ENCODE assay signal across 16 mouse cellular contexts in the genomic region with DNA sequence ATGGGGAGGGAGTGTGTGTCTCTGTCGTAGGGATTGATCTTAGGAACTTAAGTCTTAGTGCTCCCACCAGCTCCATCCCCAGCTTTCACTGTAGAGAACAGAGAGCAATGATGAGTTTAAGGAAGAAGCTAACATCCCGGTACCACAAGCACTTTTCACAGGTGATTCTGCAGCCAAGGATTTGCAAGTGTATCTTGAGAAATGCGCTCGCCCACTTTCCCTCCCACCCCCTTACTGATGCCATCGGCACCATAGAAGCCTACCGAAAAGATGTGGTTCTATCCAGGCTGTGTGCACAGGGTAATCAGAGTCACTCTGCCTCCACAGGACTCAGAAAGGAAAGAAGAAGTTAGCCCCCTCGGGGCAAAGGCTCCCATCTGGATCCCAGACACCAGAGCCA. TPM values are rescaled to one million over a fixed set of nuclear protein-coding genes. Genes with fewer than 3 reads are reported as not detected.
DNase-seq lines count a peak whose midpoint lies in the region; ATAC-seq and TF ChIP-seq lines count a peak whose summit lies in the region.
"Had no signal": no experiment of that assay in that cellular context is flagged by ENCODE, and none has a peak within 500 bp of the region (broad histone marks: within the 10 kb centered on the region; RNA-seq: fewer than 3 reads in every experiment).

No protein-coding gene starts in this region.

- H3K4me1 ChIP-seq in forebrain, embryonic 11.5 days (replicated peaks; ENCODE audit: control insufficient read depth, insufficient read depth, low read length): no peaks in the 10 kb centered on the region
- H3K4me1 ChIP-seq: embryonic facial prominence, embryonic 12.5 days had no signal

- no peak overlapping the region for H3K9ac ChIP-seq in forebrain, embryonic 11.5 days (ENCODE audit: low read length)
- H3K9ac ChIP-seq: embryonic facial prominence, embryonic 12.5 days; forebrain, embryonic 12.5 days had no signal

- DNase-seq in layer of hippocampus, adult 2 months (ENCODE audit: low spot score in 2 of 2): no peak
- no peak for DNase-seq in layer of hippocampus, adult 9-10 months (ENCODE audit: low spot score)
- DNase-seq in right cerebral cortex, adult 18-20 months: peak; percentile 23
- no peak for DNase-seq in right cerebral cortex, postnatal 4 days
- DNase-seq in right cerebral cortex, postnatal 25 days: peak; percentile 28
- DNase-seq in right cerebral cortex, postnatal 14 days: no peak
- DNase-seq in telencephalon, adult 2 months (ENCODE audit: low read depth, low spot score): peak; percentile 44
- DNase-seq in forebrain, embryonic 11.5 days (ENCODE audit: low spot score): no peak
- DNase-seq: adrenal gland, adult 2 months; adrenal gland, postnatal 10 days; adrenal gland, postnatal 25 days had no signal

- no peak overlapping the region for H3K4me2 ChIP-seq in forebrain, embryonic 11.5 days (ENCODE audit: low read depth, low read length, severe bottlenecking)
- H3K4me2 ChIP-seq: embryonic facial prominence, embryonic 12.5 days; forebrain, embryonic 12.5 days had no signal

- 0 out of 2 replicates have a peak overlapping the region, but pooled peaks have one; percentile 7 for H3K27ac ChIP-seq in layer of hippocampus, adult 2 months
- no peak overlapping the region for H3K27ac ChIP-seq in forebrain, embryonic 11.5 days (ENCODE audit: low read depth, low read length)
- H3K27ac ChIP-seq: embryonic facial prominence, embryonic 10.5 days; embryonic facial prominence, embryonic 12.5 days; forebrain, embryonic 12.5 days had no signal

- WGBS in forebrain, embryonic 11.5 days: 87% methylated on average over 7 of the region's 7 CpGs

- no peak for ATAC-seq in forebrain, embryonic 11.5 days (replicated peaks; ENCODE audit: low FRiP score)
- ATAC-seq: forebrain, embryonic 14.5 days; forebrain, embryonic 16.5 days had no signal

- no peaks in the 10 kb centered on the region for H3K27me3 ChIP-seq in forebrain, embryonic 11.5 days (ENCODE audit: control insufficient read depth, insufficient read depth, low read length)
- H3K27me3 ChIP-seq: embryonic facial prominence, embryonic 12.5 days; forebrain, embryonic 12.5 days had no signal

- H3K9me3 ChIP-seq in forebrain, embryonic 11.5 days (ENCODE audit: control insufficient read depth, low read length): no peaks in the 10 kb centered on the region
- H3K9me3 ChIP-seq: embryonic facial prominence, embryonic 10.5 days; embryonic facial prominence, embryonic 12.5 days; forebrain, embryonic 12.5 days had no signal

- no peak for TF ChIP-seq CTCF in layer of hippocampus, adult 2 months (conservative IDR thresholded peaks at IDR 0.05)

- H3K36me3 ChIP-seq in forebrain, embryonic 11.5 days (ENCODE audit: control insufficient read depth, insufficient read depth, low read length): no peaks in the 10 kb centered on the region
- H3K36me3 ChIP-seq: embryonic facial prominence, embryonic 12.5 days; forebrain, embryonic 12.5 days had no signal

- no peak overlapping the region for H3K4me3 ChIP-seq in layer of hippocampus, adult 2 months
- H3K4me3 ChIP-seq in forebrain, embryonic 11.5 days (ENCODE audit: low read depth, low read length): no peak overlapping the region
- H3K4me3 ChIP-seq: embryonic facial prominence, embryonic 10.5 days; embryonic facial prominence, embryonic 12.5 days; forebrain, embryonic 12.5 days had no signal

RNA-seq across cellular contexts. Expression of gene Nr2c1, which starts 14.1 kb away (rescaled TPM):
- total RNA-seq in layer of hippocampus, adult 2 months (2021): 10 to 100 TPM in 1 of 2 experiments, 1 to 10 TPM in 1; 8.9 to 10.1 TPM
- polyA plus RNA-seq in forebrain, embryonic 11.5 days (2014; fragmentation: Nextera tagmentation; extraction: Ambion mirVana): 10.9 and 11.4 TPM in 2 replicates

Comparison
In these comparisons a context has a peak if more than half of its experiments do, and no peak if none do; other contexts are left out.
1. DNase-seq: peak in right cerebral cortex, adult 18-20 months (single experiment), right cerebral cortex, postnatal 25 days (single experiment) and telencephalon, adult 2 months (single experiment); none in layer of hippocampus, adult 2 months (0 of 2), layer of hippocampus, adult 9-10 months (single experiment), right cerebral cortex, postnatal 4 days (single experiment), right cerebral cortex, postnatal 14 days (single experiment) and forebrain, embryonic 11.5 days (single experiment).